Mouse (Mus musculus) testis, postnatal 14 days (tissue): ENCODE data around the gene Perp.

Experiments used
- DNase-seq: peaks from one replicate; pipeline ENCODE4 v3.0.0; 2021; ENCODE audit warnings: low spot score

The Perp gene

GRCm38 (mm10) chr10:18863332-18863731 lies 18.5 kb downstream of the Perp start:
- no peak for DNase-seq

GRCm38 (mm10) chr10:18864753-18865152 lies 19.9 kb downstream of the Perp start:
- DNase-seq, result no peak

- no peak for DNase-seq
Measured at GRCm38 (mm10) chr10:18870990-18871389, 26.2 kb downstream of the Perp start.

GRCm38 (mm10) chr10:18876211-18876610 lies 31.4 kb downstream of the Perp start:
- peak; percentile 27 for DNase-seq

GRCm38 (mm10) chr10:18878111-18878510 lies 33.3 kb downstream of the Perp start:
- DNase-seq, result no peak

- DNase-seq, result no peak
Measured at GRCm38 (mm10) chr10:18879160-18879559, 34.3 kb downstream of the Perp start.

GRCm38 (mm10) chr10:18879690-18880089 lies 34.9 kb downstream of the Perp start:
- no peak for DNase-seq

GRCm38 (mm10) chr10:18882190-18882589 lies 37.4 kb downstream of the Perp start:
- no peak for DNase-seq

- DNase-seq, result peak; percentile 65
Measured at GRCm38 (mm10) chr10:18886918-18887625, 42.3 kb downstream of the Perp start.

GRCm38 (mm10) chr10:18888751-18889150 lies 43.9 kb downstream of the Perp start:
- DNase-seq, result no peak

GRCm38 (mm10) chr10:18889255-18889654 lies 44.4 kb downstream of the Perp start:
- DNase-seq, result no peak

- no peak for DNase-seq
Measured at GRCm38 (mm10) chr10:18891110-18891509, 46.3 kb downstream of the Perp start.

- DNase-seq, result no peak
Measured at GRCm38 (mm10) chr10:18892102-18892501, 47.3 kb downstream of the Perp start.

GRCm38 (mm10) chr10:18894259-18895166 lies 49.7 kb downstream of the Perp start:
- no peak for DNase-seq

- no peak for DNase-seq
Measured at GRCm38 (mm10) chr10:18904108-18904507, 59.3 kb downstream of the Perp start.
